Mouse (Mus musculus) cerebellum, adult 2 months (tissue): ENCODE measurements around the gene Fam166b.

ENCODE experiments used
- CTCF ChIP-seq: fragments of 200-500 bp; IDR thresholded peaks from 2 replicates; pipeline ENCODE4 v1.5.1; 2011; ENCODE audit warnings: low read depth, mild to moderate bottlenecking, control low read depth, low read length, moderate library complexity, borderline replicate concordance; ENCODE audit not compliant: insufficient read depth
- POLR2A ChIP-seq: fragments of 200-500 bp; IDR thresholded peaks from 2 replicates; pipeline ENCODE4 v1.6.1; 2011; ENCODE audit warnings: low read length, control low read depth, borderline replicate concordance; ENCODE audit not compliant: insufficient read depth

- TF ChIP-seq CTCF = no peak
- no peak for TF ChIP-seq POLR2A
Measured at GRCm38 (mm10) chr4:43384083-43384460, 44.9 kb downstream of the Fam166b start.
